Mouse (Mus musculus) forebrain, embryonic 11.5 days (tissue): ENCODE results near the gene Ptcd1. TPM values are rescaled to one million over a fixed set of nuclear protein-coding genes. Genes with fewer than 3 reads are reported as not detected.
"Not testable (repeated sequence)": the region's sequence is repeated elsewhere in the genome, so short reads cannot be mapped to it uniquely, and the experiment has no call there.

Experiments used
- ATAC-seq: fragments of 200-750 bp; cut with Nextera tagmentation; replicated peaks from 2 replicates; pipeline ENCODE4 v1.8.0; 2017; ENCODE audit warnings: moderate TSS enrichment; ENCODE audit not compliant: low FRiP score
- DNase-seq: peaks from one replicate; pipeline ENCODE4 v3.0.0-alpha.2; 2017; ENCODE audit warnings: low spot score
- H3K27ac ChIP-seq: fragments of 300-500 bp; sonication (generic); 2 replicates; pipeline ENCODE4 v1.5.1; 2014; ENCODE audit warnings: low read depth, low read length
- H3K27me3 ChIP-seq: fragments of 300-500 bp; sonication (generic); 2 replicates; pipeline ENCODE4 v1.6.1; 2014; ENCODE audit warnings: mild to moderate bottlenecking, low read length, mixed read lengths; ENCODE audit not compliant: control insufficient read depth, insufficient read depth
- H3K36me3 ChIP-seq: fragments of 300-500 bp; sonication (generic); 2 replicates; pipeline ENCODE4 v1.6.1; 2014; ENCODE audit warnings: mild to moderate bottlenecking, low read length, moderate library complexity, mixed read lengths; ENCODE audit not compliant: control insufficient read depth, insufficient read depth
- H3K4me1 ChIP-seq: fragments of 300-500 bp; sonication (generic); replicated peaks from 2 replicates; pipeline ENCODE4 v1.6.1; 2014; ENCODE audit warnings: low read length, mixed read lengths; ENCODE audit not compliant: control insufficient read depth, insufficient read depth
- H3K4me2 ChIP-seq: fragments of 300-500 bp; sonication (generic); 2 replicates; pipeline ENCODE4 v1.6.1; 2014; ENCODE audit warnings: low read depth, mild to moderate bottlenecking, low read length, moderate library complexity, mixed read lengths; ENCODE audit not compliant: severe bottlenecking
- H3K4me3 ChIP-seq: fragments of 300-500 bp; sonication (generic); 2 replicates; pipeline ENCODE4 v1.5.1; 2014; ENCODE audit warnings: low read depth, low read length
- H3K9ac ChIP-seq: fragments of 300-500 bp; sonication (generic); 2 replicates; pipeline ENCODE4 v1.6.1; 2014; ENCODE audit warnings: low read length
- H3K9me3 ChIP-seq: fragments of 300-500 bp; sonication (generic); 2 replicates; pipeline ENCODE4 v1.6.1; 2016; ENCODE audit warnings: low read length, mixed read lengths; ENCODE audit not compliant: control insufficient read depth
- whole genome bisulfite sequencing: fragments of 180-500 bp; shearing (Covaris S2); extraction: QIAGEN DNeasy Blood & Tissue Kit; methylation state at CpG from one replicate; pipeline ENCODE4 v1.1.7; 2014; 5-methylcytosine and 5-hydroxymethylcytosine counted together
- polyA plus RNA-seq: library from polyadenylated mRNA; unstranded; fragments of >200 nt; fragmentation: Nextera tagmentation; extraction: Ambion mirVana; gene quantifications from 2 replicates; pipeline ENCODE4 v1.2.1, GENCODE M21; 2014

The Ptcd1 gene
- polyA plus RNA-seq, 1 experiment from 2014 or later, result 18.6 TPM

DNA sequence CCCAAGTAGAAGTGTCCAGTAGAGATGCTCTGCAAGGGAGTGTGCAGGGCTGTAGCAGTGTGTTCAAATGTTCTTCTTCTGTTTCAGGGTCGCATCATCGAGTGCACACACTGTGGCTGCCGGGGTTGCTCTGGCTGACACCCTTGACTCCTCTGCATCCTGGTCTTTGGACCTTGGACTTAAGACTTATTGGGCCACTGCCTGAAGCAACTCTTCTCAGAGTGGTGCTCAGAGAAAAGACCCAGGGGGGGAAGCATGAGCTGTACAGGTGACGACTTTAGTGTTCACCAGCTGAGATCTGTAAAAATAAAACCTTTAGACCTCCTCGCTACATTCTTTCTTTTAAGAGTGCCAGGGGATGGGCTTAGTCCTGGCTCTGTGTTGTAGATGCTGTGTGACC is 19.2 kb downstream of the Ptcd1 start:
- H3K27ac ChIP-seq, result no peak overlapping the region
- no peaks in the 10 kb centered on the region for H3K9me3 ChIP-seq
- no peak for ATAC-seq
- H3K4me2 ChIP-seq, result no peak overlapping the region
- DNase-seq, result no peak
- no peak overlapping the region for H3K4me3 ChIP-seq
- H3K4me1 ChIP-seq, result no peaks in the 10 kb centered on the region
- H3K36me3 ChIP-seq, result peaks cover 27% of the 10 kb centered on the region
- WGBS, result 90% methylated on average over 5 of the region's 5 CpGs
- H3K27me3 ChIP-seq, result no peaks in the 10 kb centered on the region
- H3K9ac ChIP-seq, result no peak overlapping the region

DNA sequence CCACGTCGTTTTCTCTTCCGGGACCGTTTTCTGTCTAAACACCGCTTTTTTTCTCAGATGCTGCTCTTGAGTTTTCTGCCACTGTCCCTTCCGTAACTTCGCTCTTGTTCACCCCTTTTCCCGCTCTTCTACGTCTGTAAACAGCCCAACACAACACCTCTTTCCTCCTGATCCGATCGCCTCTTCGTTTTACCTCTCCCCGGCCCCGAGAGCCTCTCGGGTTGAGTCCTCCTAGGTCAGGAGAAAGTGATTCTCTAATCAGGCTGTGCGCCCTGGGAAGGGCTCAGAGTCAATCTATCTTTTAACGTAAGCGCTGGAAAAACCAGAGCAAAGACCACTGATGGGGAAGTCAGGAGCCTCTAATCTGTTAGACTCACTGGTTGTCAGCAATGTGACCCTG is 26.3 kb downstream of the Ptcd1 start:
- peak overlapping the region; percentile 78; the same call in 1 of the 2 replicates for H3K27ac ChIP-seq
- peak overlapping the region; percentile 93 for H3K4me3 ChIP-seq
- no peaks in the 10 kb centered on the region for H3K9me3 ChIP-seq
- ATAC-seq (0 out of 2 replicates have a peak, but pooled peaks have one; percentile 14), DNase-seq (no peak)
- H3K9ac ChIP-seq, result peak overlapping the region; percentile 91
- H3K36me3 ChIP-seq, result peaks cover 9% of the 10 kb centered on the region; the same call in 1 of the 2 replicates
- H3K4me2 ChIP-seq, result peak overlapping the region; percentile 54
- H3K4me1 ChIP-seq, result peaks cover 11% of the 10 kb centered on the region
- WGBS, result 1% methylated on average over 18 of the region's 18 CpGs
- no peaks in the 10 kb centered on the region for H3K27me3 ChIP-seq

DNA sequence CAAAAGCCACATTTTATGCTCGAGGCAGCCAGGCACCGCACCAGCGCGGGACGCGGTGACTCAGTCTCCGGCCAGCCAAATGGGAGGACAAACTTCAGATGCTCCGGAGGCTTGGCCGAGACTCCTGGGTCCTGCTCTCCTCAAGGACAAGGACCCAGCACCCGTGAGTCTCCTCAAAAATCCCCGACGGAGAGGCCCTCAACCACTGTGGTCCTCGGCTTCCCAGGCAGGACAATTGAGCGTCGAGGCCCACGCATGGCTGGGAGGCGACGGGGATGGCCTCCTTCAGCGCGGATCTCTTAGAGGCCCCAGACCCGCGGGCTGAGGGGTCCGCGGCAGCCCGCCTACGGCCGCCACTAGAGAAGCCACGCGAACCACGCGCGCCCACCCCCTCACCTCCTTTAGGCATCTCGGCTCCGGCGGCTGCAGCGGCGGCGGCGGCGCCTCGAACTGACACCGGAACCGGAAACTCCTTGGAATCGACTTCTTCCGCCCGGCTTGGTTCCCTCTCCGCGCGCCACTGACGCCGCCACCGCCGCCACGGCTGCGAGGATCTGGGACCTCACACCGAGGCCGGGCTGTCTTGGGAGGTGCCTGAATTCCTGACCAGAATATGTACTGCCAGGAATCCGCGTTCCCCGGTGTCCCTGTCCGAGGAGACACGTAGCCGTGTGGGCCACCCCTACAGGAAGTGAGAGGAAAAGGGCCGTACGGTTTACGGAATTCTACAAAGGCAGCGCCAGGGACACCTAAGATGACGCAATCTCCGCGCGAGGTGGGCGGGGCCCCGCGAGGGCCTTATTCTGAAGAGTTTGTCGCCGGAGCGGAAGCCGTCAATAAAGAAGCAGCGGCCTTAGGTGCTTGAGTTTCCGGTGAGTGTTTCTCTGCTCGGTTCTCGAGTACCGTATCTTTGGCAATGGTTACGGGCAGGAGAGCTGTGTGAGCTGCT is 27.1 kb downstream of the Ptcd1 start, which contains the start of the genes Pdap1 and Bud31:
Pdap1 (minus strand) TSS at position 668 of the 949 bp plus-strand sequence.
Bud31 (plus strand) TSS at position 792 of the 949 bp plus-strand sequence.
- under 1% methylated on average over 84 of the region's 84 CpGs for WGBS
- peaks cover 4% of the 10 kb centered on the region; the same call in 1 of the 2 replicates for H3K36me3 ChIP-seq
- peak within 1 kb of the TSS; percentile 82 for H3K4me2 ChIP-seq
- H3K27ac ChIP-seq, result peak within 1 kb of the TSS; percentile 78
- H3K27me3 ChIP-seq, result no peaks in the 10 kb centered on the region
- peak within 1 kb of the TSS; percentile 91 for H3K9ac ChIP-seq
- DNase-seq (peak; percentile 96), ATAC-seq (peak; percentile 95)
- no peaks in the 10 kb centered on the region for H3K9me3 ChIP-seq
- H3K4me1 ChIP-seq, result peaks cover 11% of the 10 kb centered on the region
- peak within 1 kb of the TSS; percentile 93 for H3K4me3 ChIP-seq

DNA sequence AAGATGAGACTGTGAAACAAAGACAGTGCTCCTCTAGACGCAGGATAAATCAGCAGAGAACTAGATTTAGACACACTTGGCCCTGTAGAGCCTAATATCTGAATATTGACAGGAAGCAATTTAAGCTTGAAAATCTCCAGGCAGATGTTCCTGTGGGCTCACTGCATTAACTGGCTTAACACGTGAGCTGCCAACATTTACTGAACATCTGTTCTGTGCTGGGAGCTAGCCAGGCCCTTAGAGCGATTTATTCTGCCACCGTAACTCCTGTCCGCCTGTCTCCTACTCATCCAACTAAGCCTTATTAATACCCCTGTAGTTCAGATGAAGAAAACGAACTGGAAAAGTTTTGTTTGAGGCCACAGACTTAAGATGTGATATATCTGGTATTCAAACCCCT is 28.1 kb downstream of the Ptcd1 start:
- no peak for ATAC-seq
- no peak for DNase-seq
- peak overlapping the region; percentile 91 for H3K9ac ChIP-seq
- H3K27ac ChIP-seq, result no peak overlapping the region
- H3K36me3 ChIP-seq, result peaks cover 8% of the 10 kb centered on the region; the same call in 1 of the 2 replicates
- H3K9me3 ChIP-seq, result no peaks in the 10 kb centered on the region
- 27% methylated on average over 6 of the region's 6 CpGs for WGBS
- H3K4me3 ChIP-seq, result peak overlapping the region; percentile 93
- H3K27me3 ChIP-seq, result no peaks in the 10 kb centered on the region
- H3K4me2 ChIP-seq, result peak overlapping the region; percentile 82
- H3K4me1 ChIP-seq, result peaks cover 11% of the 10 kb centered on the region

DNA sequence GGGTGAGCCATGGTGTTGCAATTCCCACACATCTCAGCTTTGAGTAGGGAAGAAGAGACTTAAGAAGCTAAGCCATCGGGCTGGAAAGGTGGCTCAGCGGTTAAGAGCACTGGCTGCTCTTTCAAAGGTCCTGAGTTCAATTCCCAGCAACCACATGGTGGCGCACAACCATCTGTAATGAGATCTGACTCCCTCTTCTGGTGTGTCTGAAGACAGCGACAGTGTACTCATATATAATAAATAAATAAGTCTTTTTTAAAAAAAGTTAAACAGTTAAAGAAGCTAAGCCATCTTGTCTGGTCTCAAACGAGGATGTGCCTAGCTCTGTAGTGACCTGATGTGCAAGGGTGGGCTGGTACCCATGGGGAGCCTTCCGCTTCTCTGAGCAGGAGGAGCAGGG is 33.6 kb downstream of the Ptcd1 start:
- H3K27ac ChIP-seq, DNase-seq, H3K4me1 ChIP-seq, H3K4me3 ChIP-seq, H3K9me3 ChIP-seq, H3K27me3 ChIP-seq, ATAC-seq, H3K4me2 ChIP-seq, H3K9ac ChIP-seq: not testable (repeated sequence)
- peaks cover 24% of the 10 kb centered on the region for H3K36me3 ChIP-seq
- 88% methylated on average over 6 of the region's 6 CpGs for WGBS

DNA sequence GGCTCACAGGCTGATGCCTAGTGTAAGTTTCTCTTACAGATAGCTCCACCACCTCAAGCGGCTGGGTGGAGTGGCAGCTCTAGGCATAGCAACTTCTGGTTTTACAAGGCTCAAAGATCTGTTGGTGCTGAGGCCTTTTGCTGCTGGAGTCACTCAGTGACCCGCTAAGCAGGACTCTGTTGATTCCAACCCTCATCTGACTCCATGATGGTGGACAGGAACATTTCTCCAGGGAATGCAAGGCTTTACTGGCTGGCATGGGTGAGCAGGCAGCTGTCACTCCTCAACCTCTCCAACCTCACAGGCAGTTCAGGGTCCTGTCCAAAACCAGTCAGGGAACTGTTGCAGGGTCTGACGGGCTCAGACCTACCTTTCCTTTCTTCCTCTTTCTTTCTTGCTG is 35.9 kb downstream of the Ptcd1 start:
- no peak overlapping the region for H3K27ac ChIP-seq
- H3K9ac ChIP-seq, result no peak overlapping the region
- 85% methylated on average over 3 of the region's 3 CpGs for WGBS
- no peak overlapping the region for H3K4me3 ChIP-seq
- H3K27me3 ChIP-seq, result no peaks in the 10 kb centered on the region
- peaks cover 24% of the 10 kb centered on the region for H3K36me3 ChIP-seq
- ATAC-seq (no peak), DNase-seq (no peak)
- no peak overlapping the region for H3K4me2 ChIP-seq
- no peaks in the 10 kb centered on the region for H3K9me3 ChIP-seq
- H3K4me1 ChIP-seq, result no peaks in the 10 kb centered on the region

DNA sequence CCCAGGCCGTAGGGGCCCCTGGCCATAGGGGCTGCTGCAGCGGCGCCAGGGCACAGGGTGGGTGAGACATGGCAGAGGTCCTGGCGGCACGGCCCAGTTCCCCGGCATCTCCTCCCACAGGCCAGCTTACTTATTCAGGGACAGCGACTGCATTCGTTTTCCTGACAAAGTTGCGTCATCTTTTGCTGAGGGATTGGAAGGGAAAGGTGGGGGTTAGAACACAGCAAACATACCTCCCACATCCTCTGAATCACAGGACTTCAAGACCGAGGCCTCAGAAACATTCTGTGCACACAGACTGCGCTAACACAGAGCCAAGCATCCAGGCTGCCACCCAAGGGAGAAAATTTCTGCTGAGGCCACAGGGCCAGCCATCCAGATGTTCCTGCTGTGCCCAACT is 36.7 kb downstream of the Ptcd1 start:
- DNase-seq (no peak), ATAC-seq (no peak)
- no peak overlapping the region for H3K4me2 ChIP-seq
- H3K27ac ChIP-seq, result no peak overlapping the region
- H3K36me3 ChIP-seq, result peaks cover 24% of the 10 kb centered on the region
- H3K9me3 ChIP-seq, result no peaks in the 10 kb centered on the region
- no peaks in the 10 kb centered on the region for H3K27me3 ChIP-seq
- H3K4me1 ChIP-seq, result no peaks in the 10 kb centered on the region
- H3K9ac ChIP-seq, result no peak overlapping the region
- H3K4me3 ChIP-seq, result no peak overlapping the region
- 94% methylated on average over 11 of the region's 11 CpGs for WGBS

DNA sequence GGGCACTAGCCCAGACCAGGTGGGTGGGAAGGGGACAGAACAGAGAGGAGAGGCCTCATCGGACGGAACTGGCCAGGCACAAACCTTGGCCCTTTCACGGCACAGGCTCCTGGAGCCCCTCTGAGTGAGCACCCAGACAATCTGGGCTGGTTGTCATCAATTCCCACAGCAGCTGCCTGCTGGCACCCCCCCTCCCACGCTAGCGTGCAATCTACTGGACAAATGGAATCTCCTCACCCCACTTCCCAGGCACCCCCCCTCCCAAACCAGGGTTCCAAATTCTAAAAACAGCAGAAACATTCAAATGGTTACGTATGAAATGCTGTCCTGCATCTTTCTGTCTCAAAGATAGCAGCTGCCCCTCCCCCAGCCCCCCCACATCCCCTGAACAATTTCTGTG is 37.1 kb downstream of the Ptcd1 start:
- ATAC-seq, H3K27ac ChIP-seq, H3K27me3 ChIP-seq, H3K9ac ChIP-seq, H3K9me3 ChIP-seq, DNase-seq, H3K4me1 ChIP-seq, H3K4me3 ChIP-seq, H3K4me2 ChIP-seq: not testable (repeated sequence)
- 97% methylated on average over 6 of the region's 6 CpGs for WGBS
- peaks cover 24% of the 10 kb centered on the region for H3K36me3 ChIP-seq
